Mouse (Mus musculus): Measurements from ENCODE around the gene Dok3. TPM values are rescaled to one million over a fixed set of nuclear protein-coding genes. Genes with fewer than 3 reads are reported as not detected.
"Not testable (repeated sequence)": the region's sequence is repeated elsewhere in the genome, so short reads cannot be mapped to it uniquely, and the experiment has no call there.

The Dok3 gene
- total RNA-seq (2015; ENCODE audit: low replicate concordance) (23.8 and 31.4 TPM in 2 replicates), total RNA-seq (2017; ENCODE audit: low replicate concordance) (5.5 and 7.1 TPM in 2 replicates)

DNA sequence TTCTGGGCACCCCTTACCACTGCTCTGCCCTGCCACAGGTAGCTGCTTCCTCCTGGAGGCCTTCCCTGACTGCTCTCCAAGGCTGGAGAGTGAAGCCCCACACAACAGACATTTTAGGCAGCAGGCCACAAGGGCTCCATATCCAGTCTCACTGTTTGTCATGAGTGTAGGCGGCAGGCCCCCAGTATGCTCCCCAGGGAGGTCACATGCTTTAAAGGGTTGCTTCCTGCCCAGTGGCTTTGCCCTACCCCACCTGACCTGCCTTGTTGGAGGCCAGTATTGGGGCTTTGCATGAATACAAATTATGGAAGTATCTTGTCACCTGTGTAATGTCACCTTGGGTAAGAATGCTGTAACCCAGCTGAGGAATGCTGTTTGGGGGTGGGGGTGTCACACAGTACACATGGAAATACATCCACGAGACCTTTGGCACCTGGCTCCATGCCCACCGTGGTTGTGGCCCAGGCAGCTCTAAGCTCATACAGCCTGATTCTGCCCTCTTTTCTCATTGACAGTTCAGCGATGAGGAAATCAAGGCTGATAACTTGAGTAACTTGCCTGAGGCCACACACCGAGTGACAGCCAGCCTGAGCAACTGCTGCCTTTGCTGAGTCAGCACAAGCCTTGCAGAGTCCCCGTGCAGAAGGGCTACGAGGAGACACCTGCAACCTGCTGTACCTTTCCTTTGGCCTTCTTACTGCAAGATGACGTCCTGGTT is at the start of gene Dok3:
TSS of gene Dok3 (minus strand) at position 99 of the 718 bp plus-strand sequence.
- no peak for ATAC-seq (replicated peaks; ENCODE audit: low FRiP score, poor library complexity, severe bottlenecking)

DNA sequence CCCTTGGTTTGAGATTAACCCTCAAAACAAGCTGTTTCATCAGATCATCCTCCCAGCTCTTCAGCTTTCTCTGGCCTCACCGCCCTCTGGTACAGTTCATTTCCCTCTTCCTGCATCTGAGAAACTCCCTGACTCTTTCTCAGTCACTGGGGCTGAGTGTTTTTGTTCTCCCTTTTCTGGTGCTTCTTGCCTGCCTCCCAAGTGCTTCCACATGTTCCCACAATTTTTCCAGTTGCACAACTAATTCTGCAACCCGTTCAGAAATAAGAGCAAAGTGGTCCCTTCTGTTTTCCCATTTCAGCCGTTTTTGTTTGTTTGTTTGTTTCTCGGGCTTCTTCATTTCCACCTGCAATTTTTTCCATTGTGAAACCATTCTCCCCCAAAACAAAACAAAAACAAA is 49.0 kb upstream of the Dok3 start:
- no peak for ATAC-seq (replicated peaks; ENCODE audit: low FRiP score, poor library complexity, severe bottlenecking)

- not testable (repeated sequence) for ATAC-seq (replicated peaks; ENCODE audit: low FRiP score, poor library complexity, severe bottlenecking)
Observed at GRCm38 (mm10) chr13:55576872-55577271, 47.8 kb upstream of the Dok3 start.

DNA sequence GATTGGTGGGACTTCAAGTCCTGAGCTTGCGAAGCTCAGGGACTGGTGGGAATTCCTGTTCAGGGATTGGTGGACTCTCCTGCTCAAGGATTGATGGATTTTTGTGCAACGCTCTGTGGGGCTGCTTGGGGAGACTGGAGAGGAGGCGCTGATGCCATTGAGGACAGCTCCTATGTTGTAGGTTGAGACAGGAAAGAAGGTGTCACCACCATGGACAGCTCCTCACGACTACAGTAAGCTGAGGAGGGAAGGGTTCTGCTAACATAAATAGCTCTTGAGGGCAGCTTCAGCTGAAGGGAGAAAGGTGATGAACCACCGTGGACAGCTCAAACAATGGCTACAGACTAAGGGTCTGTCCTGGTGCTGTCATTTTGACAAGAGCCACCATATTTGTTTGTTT is 46.8 kb upstream of the Dok3 start:
- ATAC-seq (replicated peaks; ENCODE audit: low FRiP score, poor library complexity, severe bottlenecking), result no peak

GRCm38 (mm10) chr13:55574321-55574720 is 45.2 kb upstream of the Dok3 start:
- no peak for ATAC-seq (replicated peaks; ENCODE audit: low FRiP score, poor library complexity, severe bottlenecking)

DNA sequence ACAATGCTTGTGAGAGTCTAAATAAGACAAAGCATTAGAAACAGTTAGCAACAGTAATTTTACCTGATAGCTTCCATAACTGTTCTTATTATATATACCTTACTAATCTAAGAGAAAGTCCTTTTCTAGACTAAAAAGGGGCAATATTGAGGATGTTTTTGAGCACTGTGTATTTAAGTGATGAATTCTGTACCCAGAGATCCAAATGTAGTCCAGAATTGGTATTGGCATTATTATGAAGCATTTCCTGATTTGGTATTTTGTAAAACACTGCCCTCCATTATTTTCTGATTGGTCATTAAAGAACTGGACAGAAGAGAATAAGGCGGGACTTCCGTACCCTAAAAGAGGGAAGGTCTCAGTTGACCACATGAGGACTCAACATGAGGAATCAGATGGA is 44.3 kb upstream of the Dok3 start, which contains the start of gene Tmed9:
TSS of gene Tmed9 (plus strand) at position 301 of the 400 bp plus-strand sequence.
- no peak for ATAC-seq (replicated peaks; ENCODE audit: low FRiP score, poor library complexity, severe bottlenecking)

DNA sequence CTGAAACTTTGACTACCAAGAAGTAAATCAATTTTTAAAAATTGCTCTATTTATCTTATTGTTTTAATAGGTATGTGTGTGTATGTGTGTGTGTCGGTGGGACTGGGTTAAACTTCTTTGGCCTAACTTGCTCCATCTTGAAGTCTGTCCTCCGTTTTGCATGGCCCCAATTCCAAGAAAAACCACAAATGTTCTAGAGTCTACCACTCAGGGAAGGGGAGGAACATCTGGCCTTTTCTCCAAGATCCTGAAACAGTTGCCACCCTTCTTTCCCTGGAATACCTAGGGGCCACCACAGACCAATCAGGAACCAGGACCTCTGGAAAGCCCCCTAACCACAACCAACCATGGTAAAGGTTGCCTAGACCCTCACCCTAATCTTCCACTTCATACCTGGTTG is 42.9 kb upstream of the Dok3 start:
- no peak for ATAC-seq (replicated peaks; ENCODE audit: low FRiP score, poor library complexity, severe bottlenecking)

DNA sequence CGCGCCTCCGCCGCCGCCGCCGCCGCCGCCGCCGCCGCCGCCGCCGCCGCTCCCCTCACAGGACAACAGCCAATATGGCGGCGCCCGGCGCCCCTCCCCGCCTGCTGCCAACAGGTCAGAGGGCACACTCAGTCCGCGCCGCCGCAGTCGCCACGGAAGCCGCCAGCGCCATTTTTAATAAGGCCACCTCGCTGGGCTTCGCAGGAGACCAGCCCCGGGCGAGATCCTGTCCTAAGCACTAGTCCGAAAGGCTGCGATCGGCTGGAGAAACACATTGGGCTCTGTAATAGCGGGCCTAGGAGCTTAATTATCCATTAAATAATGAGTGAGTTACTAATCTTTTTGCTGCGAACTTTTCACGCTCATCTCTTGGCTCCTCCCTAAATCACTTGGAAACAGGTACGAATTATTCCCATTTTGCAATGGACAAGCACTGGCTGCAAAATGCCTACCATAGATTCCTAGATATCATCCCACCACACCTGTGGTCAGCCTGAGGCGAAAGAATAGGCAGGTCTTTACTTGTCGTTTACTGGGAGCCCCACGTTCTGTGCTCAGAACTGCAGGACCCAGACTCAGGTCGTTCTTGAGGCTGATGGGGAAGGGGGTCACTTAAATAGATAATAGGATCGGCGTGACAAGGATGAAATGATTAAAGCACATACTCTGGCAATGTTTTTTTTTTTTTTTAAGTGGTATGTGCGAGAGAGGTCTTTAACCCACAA is 42.1 kb upstream of the Dok3 start, which contains the start of gene Fam193b:
TSS of gene Fam193b (minus strand) at position 94 of the 725 bp plus-strand sequence.
- ATAC-seq (replicated peaks; ENCODE audit: low FRiP score, poor library complexity, severe bottlenecking), result peak; percentile 98

DNA sequence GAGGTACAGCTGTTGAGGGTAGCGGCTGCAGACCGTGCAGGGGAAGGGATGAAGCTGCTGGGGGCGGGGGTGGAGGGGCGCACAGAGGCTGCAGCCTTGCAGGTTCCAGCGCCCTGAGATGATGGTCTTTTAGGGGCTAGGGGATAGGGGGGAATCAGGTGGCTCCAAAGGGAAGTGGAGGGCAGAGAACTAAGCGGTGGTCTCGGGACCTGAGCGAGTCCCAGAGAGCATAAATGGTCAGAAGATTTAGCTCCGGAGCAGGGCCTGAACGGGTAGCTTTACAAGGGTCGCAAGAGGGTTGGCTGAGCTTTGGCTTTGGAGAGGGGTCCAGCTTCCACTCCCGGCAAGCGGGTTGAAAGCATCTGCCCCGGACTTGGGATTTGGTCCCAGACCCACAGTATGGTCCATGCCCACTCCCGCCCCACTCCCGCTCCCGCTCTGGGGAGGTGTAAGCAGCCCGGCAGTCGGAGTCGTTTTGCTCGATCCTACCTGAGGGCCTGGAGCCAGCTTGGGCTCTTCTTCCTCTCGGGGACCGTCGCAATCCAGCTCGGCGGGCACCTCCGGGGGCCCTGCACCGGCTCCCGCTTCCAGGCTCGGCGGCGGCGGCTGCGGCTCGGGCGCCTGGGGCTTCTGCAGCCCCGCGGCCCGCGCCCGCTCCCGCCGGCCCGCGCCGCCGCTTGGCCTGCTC is 41.3 kb upstream of the Dok3 start:
- peak; percentile 22 for ATAC-seq (replicated peaks; ENCODE audit: low FRiP score, poor library complexity, severe bottlenecking)

- 0 out of 2 replicates have a peak, but pooled peaks have one; percentile 1 for ATAC-seq (replicated peaks; ENCODE audit: low FRiP score, poor library complexity, severe bottlenecking)
Observed at GRCm38 (mm10) chr13:55569726-55570285, 40.7 kb upstream of the Dok3 start.

DNA sequence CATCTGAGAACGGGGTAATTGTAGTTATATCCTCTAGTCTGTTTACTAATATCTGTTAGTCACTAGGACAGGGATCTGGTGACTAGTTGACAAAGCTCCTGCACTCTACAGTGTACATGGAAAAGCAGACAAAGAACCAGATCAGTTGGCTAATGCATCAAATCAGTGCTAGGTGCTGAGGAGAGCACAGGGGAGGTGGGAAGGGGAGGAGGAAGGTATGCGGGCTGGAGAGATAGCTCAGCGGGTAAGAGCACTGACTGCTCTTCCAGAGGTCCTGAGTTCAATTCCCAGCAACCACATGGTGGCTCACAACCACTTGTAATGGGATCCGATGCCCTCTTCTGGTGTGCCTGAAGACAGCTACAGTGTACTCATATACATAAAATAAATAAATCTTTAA is 39.4 kb upstream of the Dok3 start:
- not testable (repeated sequence) for ATAC-seq (replicated peaks; ENCODE audit: low FRiP score, poor library complexity, severe bottlenecking)

DNA sequence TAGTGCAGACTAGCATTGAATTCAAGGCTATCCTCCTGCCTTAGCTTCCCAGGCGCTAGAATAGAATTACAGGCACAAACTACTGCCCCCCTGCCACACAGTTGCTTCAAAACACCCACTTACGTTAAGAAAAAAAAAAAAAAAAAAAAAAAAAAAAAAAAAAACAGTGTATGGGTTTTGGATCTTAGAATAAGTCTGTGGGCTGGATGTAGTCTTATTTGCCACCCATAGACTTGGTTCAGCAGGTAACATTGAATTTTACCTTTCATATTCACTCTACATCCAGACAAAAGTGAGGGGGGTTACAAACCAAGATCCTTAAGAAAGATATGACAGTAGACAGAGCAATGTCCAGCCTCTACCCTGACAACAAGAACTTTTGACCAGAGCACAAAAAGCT is 38.9 kb upstream of the Dok3 start:
- no peak for ATAC-seq (replicated peaks; ENCODE audit: low FRiP score, poor library complexity, severe bottlenecking)

GRCm38 (mm10) chr13:55567001-55567400 is 37.9 kb upstream of the Dok3 start:
- ATAC-seq (replicated peaks; ENCODE audit: low FRiP score, poor library complexity, severe bottlenecking), result no peak

DNA sequence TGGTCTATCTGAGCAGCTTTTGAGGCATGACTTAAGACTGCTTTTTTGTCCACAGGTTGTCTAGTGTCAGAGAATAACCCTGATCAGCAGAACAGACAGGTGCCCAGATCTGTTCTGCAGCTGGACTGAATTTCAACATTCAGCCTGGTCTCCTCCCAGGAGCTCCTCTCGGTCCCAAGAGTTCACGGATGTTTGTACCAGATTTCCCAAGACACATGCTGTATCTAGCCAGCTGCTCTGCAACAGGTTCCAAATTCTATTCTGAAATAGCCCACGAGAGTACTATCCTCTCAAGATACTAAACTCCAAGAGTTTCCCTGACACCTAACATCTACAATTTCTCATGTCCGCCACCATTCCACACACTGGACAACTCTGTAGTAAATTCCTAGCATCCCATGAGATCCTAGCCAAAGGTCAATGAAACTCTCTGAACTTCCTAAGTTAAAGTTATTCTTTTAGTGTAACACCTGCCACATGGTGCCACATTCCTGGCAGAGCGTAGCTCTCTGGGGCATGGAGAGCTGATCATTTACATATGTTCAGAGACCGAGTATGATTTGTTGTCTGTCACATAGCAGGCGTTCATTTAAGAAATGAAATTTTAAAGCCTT is 34.3 kb upstream of the Dok3 start:
- no peak for ATAC-seq (replicated peaks; ENCODE audit: low FRiP score, poor library complexity, severe bottlenecking)

- ATAC-seq (replicated peaks; ENCODE audit: low FRiP score, poor library complexity, severe bottlenecking), result no peak
Observed at GRCm38 (mm10) chr13:55557499-55557898, 28.4 kb upstream of the Dok3 start.

DNA sequence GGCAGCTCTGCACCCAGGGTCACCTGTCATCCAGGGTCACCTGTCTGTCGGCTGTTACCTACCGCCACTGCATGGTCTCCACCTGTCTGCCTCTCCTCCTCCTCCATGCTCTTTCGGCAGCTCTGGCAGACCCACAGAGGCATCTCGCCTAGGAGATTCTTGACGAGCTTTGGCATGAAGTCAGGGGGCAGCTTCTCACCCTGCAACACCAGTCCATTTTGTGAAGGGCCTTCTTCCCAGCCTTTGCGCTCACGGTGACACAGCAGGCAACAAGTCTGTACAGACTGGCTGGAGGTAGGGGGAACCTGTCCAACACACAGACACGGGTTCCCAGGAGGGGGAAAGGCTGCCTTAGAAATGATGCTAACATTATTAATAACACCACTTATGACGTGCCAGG is 26.8 kb upstream of the Dok3 start:
- no peak for ATAC-seq (replicated peaks; ENCODE audit: low FRiP score, poor library complexity, severe bottlenecking)

DNA sequence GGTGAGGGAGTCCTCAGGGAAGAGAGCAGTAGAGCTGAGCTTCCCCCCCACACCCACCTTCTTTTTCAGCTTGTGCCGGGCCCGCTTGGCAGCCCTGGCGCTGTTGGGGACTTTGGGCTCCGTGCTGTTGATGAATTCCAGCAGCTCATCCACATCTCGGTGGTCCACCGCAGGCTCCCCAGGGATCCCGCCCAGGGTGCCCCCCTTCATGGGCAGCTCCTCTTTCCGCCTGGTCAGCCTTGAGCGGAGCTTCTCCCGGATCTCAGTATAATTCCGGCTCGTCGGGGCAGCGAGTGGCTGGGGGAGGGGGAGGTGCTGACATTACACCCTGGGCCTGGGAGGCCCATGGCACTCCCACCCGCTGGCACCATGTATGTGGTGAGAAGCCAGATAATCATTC is 20.0 kb upstream of the Dok3 start:
- no peak for ATAC-seq (replicated peaks; ENCODE audit: low FRiP score, poor library complexity, severe bottlenecking)

GRCm38 (mm10) chr13:55548426-55548825 is 19.3 kb upstream of the Dok3 start:
- no peak for ATAC-seq (replicated peaks; ENCODE audit: low FRiP score, poor library complexity, severe bottlenecking)

GRCm38 (mm10) chr13:55547916-55548315 is 18.8 kb upstream of the Dok3 start:
- ATAC-seq (replicated peaks; ENCODE audit: low FRiP score, poor library complexity, severe bottlenecking), result no peak

GRCm38 (mm10) chr13:55544792-55545191 is 15.7 kb upstream of the Dok3 start:
- ATAC-seq (replicated peaks; ENCODE audit: low FRiP score, poor library complexity, severe bottlenecking), result peak; percentile 69

All from erythroid progenitor cell, adult 5-6 weeks (primary cell).